Mouse (Mus musculus) kidney, postnatal 0 days (tissue): ENCODE measurements around the gene Gng13. TPM values are rescaled to one million over a fixed set of nuclear protein-coding genes. Genes with fewer than 3 reads are reported as not detected.

Source experiments
- ATAC-seq: fragments of 200-750 bp; cut with Nextera tagmentation; replicated peaks from 2 replicates; pipeline ENCODE4 v1.8.0; 2017; ENCODE audit warnings: low read depth, moderate number of reproducible peaks, moderate TSS enrichment, moderate library complexity; ENCODE audit not compliant: low FRiP score
- DNase-seq: peaks from one replicate; pipeline ENCODE4 v3.0.0-alpha.2; 2016; ENCODE audit warnings: low spot score
- H3K27ac ChIP-seq: fragments of 300-500 bp; sonication (generic); 2 replicates; pipeline ENCODE4 v1.5.1; 2014; ENCODE audit warnings: mild to moderate bottlenecking
- H3K27me3 ChIP-seq: fragments of 300-500 bp; sonication (generic); 2 replicates; pipeline ENCODE4 v1.6.1; 2014; ENCODE audit warnings: low read length, mixed read lengths; ENCODE audit not compliant: insufficient read depth
- H3K36me3 ChIP-seq: fragments of 300-500 bp; sonication (generic); 2 replicates; pipeline ENCODE4 v1.6.1; 2014; ENCODE audit warnings: low read length, mixed read lengths; ENCODE audit not compliant: insufficient read depth
- H3K4me1 ChIP-seq: fragments of 300-500 bp; sonication (generic); replicated peaks from 2 replicates; pipeline ENCODE4 v1.6.1; 2014; ENCODE audit warnings: antibody characterized with exemption, low read length, mixed read lengths; ENCODE audit not compliant: insufficient read depth
- H3K4me2 ChIP-seq: fragments of 300-500 bp; sonication (generic); 2 replicates; pipeline ENCODE4 v1.6.1; 2014; ENCODE audit warnings: mild to moderate bottlenecking, low read length, moderate library complexity, mixed read lengths
- H3K4me3 ChIP-seq: fragments of 300-500 bp; sonication (generic); replicated peaks from 2 replicates; pipeline ENCODE4 v1.5.1; 2014; ENCODE audit warnings: low read depth, low read length
- H3K9ac ChIP-seq: fragments of 300-500 bp; sonication (generic); 2 replicates; pipeline ENCODE4 v1.6.1; 2014; ENCODE audit warnings: low read depth, low read length
- H3K9me3 ChIP-seq: fragments of 300-500 bp; sonication (generic); replicated peaks from 2 replicates; pipeline ENCODE4 v1.6.1; 2016; ENCODE audit warnings: low read length, inconsistent platforms, mixed read lengths
- CTCF ChIP-seq: IDR thresholded peaks from 2 replicates; pipeline ENCODE4 v1.5.1; 2016; ENCODE audit warnings: antibody characterized with exemption, low read depth, mild to moderate bottlenecking, moderate library complexity
- WGBS: fragments of 180-500 bp; shearing (Covaris S2); extraction: QIAGEN DNeasy Blood & Tissue Kit; methylation state at CpG from one replicate; pipeline ENCODE4 v1.1.7; 2014; 5-methylcytosine and 5-hydroxymethylcytosine counted together
- polyA plus RNA-seq: library from polyadenylated mRNA; unstranded; fragments of >200 nt; fragmentation: Nextera tagmentation; extraction: Ambion mirVana; gene quantifications from 2 replicates; pipeline ENCODE4 v1.2.1, GENCODE M21; 2015

The Gng13 gene
- polyA plus RNA-seq = 0.70 TPM in 2 replicates

GRCm38 (mm10) chr17:25716711-25717637 lies at the start of gene Gng13:
TSS of gene Gng13 (plus strand) at chr17:25717171.
- WGBS = 2% methylated on average over 32 of the region's 45 CpGs
- Histone ChIP-seq H3K27me3 (0 out of 2 replicates have a peak, but pooled peaks cover 4% of the 10 kb centered on the region), H3K4me1 (0 out of 2 replicates have a peak, but pooled peaks cover 8% of the 10 kb centered on the region), H3K36me3 (0 out of 2 replicates have a peak, but pooled peaks cover 4% of the 10 kb centered on the region), H3K27ac (no peak within 1 kb of the TSS), H3K4me3 (peak within 1 kb of the TSS; percentile 34), H3K4me2 (peak within 1 kb of the TSS; percentile 81), H3K9me3 (no peaks in the 10 kb centered on the region), H3K9ac (peak within 1 kb of the TSS; percentile 28)
- ATAC-seq (peak; percentile 38), DNase-seq (no peak)
- TF ChIP-seq CTCF = no peak

- DNase-seq = no peak
- no peak for TF ChIP-seq CTCF
- Histone ChIP-seq H3K36me3 (no peaks in the 10 kb centered on the region), H3K27ac (no peak overlapping the region), H3K4me3 (no peak overlapping the region), H3K9me3 (no peaks in the 10 kb centered on the region), H3K9ac (no peak overlapping the region), H3K4me1 (no peaks in the 10 kb centered on the region), H3K4me2 (no peak overlapping the region), H3K27me3 (no peaks in the 10 kb centered on the region)
- ATAC-seq = no peak
- WGBS = 67% methylated on average over 7 of the region's 7 CpGs
These were observed 48.4 kb upstream of the Gng13 start for GRCm38 (mm10) chr17:25668481-25669055.

GRCm38 (mm10) chr17:25672982-25673381 lies 44.0 kb upstream of the Gng13 start:
- DNase-seq (no peak), ATAC-seq (no peak)
- Histone ChIP-seq H3K4me3 (no peak overlapping the region), H3K9ac (no peak overlapping the region), H3K9me3 (no peaks in the 10 kb centered on the region), H3K36me3 (no peaks in the 10 kb centered on the region), H3K4me1 (no peaks in the 10 kb centered on the region), H3K27ac (no peak overlapping the region), H3K27me3 (no peaks in the 10 kb centered on the region), H3K4me2 (no peak overlapping the region)
- TF ChIP-seq CTCF = no peak

- Histone ChIP-seq H3K4me3 (no peak overlapping the region), H3K9ac (no peak overlapping the region), H3K4me1 (no peaks in the 10 kb centered on the region), H3K27ac (no peak overlapping the region), H3K9me3 (no peaks in the 10 kb centered on the region), H3K27me3 (no peaks in the 10 kb centered on the region), H3K36me3 (no peaks in the 10 kb centered on the region), H3K4me2 (no peak overlapping the region)
- no peak for ATAC-seq
- DNase-seq = no peak
- 67% methylated on average over 6 of the region's 6 CpGs for WGBS
- no peak for TF ChIP-seq CTCF
These were observed 39.0 kb upstream of the Gng13 start for GRCm38 (mm10) chr17:25677969-25678368.

GRCm38 (mm10) chr17:25679818-25680217 lies 37.2 kb upstream of the Gng13 start:
- WGBS = 10% methylated on average over 5 of the region's 5 CpGs
- DNase-seq (no peak), ATAC-seq (no peak)
- no peak overlapping the region for H3K27ac ChIP-seq
- no peaks in the 10 kb centered on the region for H3K4me1 ChIP-seq
- H3K36me3 ChIP-seq = no peaks in the 10 kb centered on the region
- no peak for TF ChIP-seq CTCF
- H3K4me2 ChIP-seq = no peak overlapping the region
- no peak overlapping the region for H3K4me3 ChIP-seq
- no peaks in the 10 kb centered on the region for H3K27me3 ChIP-seq
- no peak overlapping the region for H3K9ac ChIP-seq
- H3K9me3 ChIP-seq = no peaks in the 10 kb centered on the region

GRCm38 (mm10) chr17:25681636-25682035 lies 35.3 kb upstream of the Gng13 start:
- no peaks in the 10 kb centered on the region for H3K27me3 ChIP-seq
- H3K4me3 ChIP-seq = no peak overlapping the region
- H3K27ac ChIP-seq = no peak overlapping the region
- no peak for TF ChIP-seq CTCF
- ATAC-seq (no peak), DNase-seq (no peak)
- H3K4me2 ChIP-seq = no peak overlapping the region
- no peaks in the 10 kb centered on the region for H3K36me3 ChIP-seq
- no peaks in the 10 kb centered on the region for H3K4me1 ChIP-seq
- H3K9ac ChIP-seq = no peak overlapping the region
- 82% methylated on average over 4 of the region's 4 CpGs for WGBS
- H3K9me3 ChIP-seq = no peaks in the 10 kb centered on the region
